Mouse (Mus musculus): Measurements from ENCODE around the gene Nkx2-5. TPM values are rescaled to one million over a fixed set of nuclear protein-coding genes. Genes with fewer than 3 reads are reported as not detected.

The Nkx2-5 gene
- polyA plus RNA-seq, 1 experiment from 2014 or later, result not detected

GRCm38 (mm10) chr17:26868756-26869155 is 23.9 kb upstream of the Nkx2-5 start:
- WGBS (ENCODE audit: missing documents), result 44% methylated on average over 5 of the region's 5 CpGs
- no peaks in the 10 kb centered on the region for H3K79me2 ChIP-seq (ENCODE audit: inconsistent target)

GRCm38 (mm10) chr17:26865156-26865555 is 20.3 kb upstream of the Nkx2-5 start:
- WGBS (ENCODE audit: missing documents), result 83% methylated on average over 6 of the region's 6 CpGs
- no peaks in the 10 kb centered on the region for H3K79me2 ChIP-seq (ENCODE audit: inconsistent target)
- H3K4me3 ChIP-seq (ENCODE audit: inconsistent target), result no peak overlapping the region
- H3K27ac ChIP-seq, result no peak overlapping the region
- no peaks in the 10 kb centered on the region for H3K36me3 ChIP-seq (ENCODE audit: inconsistent target)

More at GRCm38 (mm10) chr17:26868756-26869155, 23.9 kb upstream of the Nkx2-5 start:
- Histone ChIP-seq H3K27ac (no peak overlapping the region), H3K4me3 (ENCODE audit: inconsistent target) (no peak overlapping the region), H3K36me3 (ENCODE audit: inconsistent target) (no peaks in the 10 kb centered on the region)

GRCm38 (mm10) chr17:26864343-26864742 is 19.5 kb upstream of the Nkx2-5 start:
- Histone ChIP-seq H3K36me3 (ENCODE audit: inconsistent target) (no peaks in the 10 kb centered on the region), H3K79me2 (ENCODE audit: inconsistent target) (no peaks in the 10 kb centered on the region), H3K27ac (no peak overlapping the region), H3K4me3 (ENCODE audit: inconsistent target) (no peak overlapping the region)
- WGBS (ENCODE audit: missing documents), result 26% methylated on average over 5 of the region's 5 CpGs

- WGBS (ENCODE audit: missing documents), result 60% methylated on average over 4 of the region's 4 CpGs
- Histone ChIP-seq H3K36me3 (ENCODE audit: inconsistent target) (no peaks in the 10 kb centered on the region), H3K79me2 (ENCODE audit: inconsistent target) (no peaks in the 10 kb centered on the region), H3K4me3 (ENCODE audit: inconsistent target) (no peak overlapping the region), H3K27ac (no peak overlapping the region)
Measured at GRCm38 (mm10) chr17:26861793-26862192, 17.0 kb upstream of the Nkx2-5 start.

- Histone ChIP-seq H3K4me3 (ENCODE audit: inconsistent target) (no peak overlapping the region), H3K27ac (no peak overlapping the region), H3K36me3 (ENCODE audit: inconsistent target) (no peaks in the 10 kb centered on the region), H3K79me2 (ENCODE audit: inconsistent target) (no peaks in the 10 kb centered on the region)
- 30% methylated on average over 6 of the region's 6 CpGs for WGBS (ENCODE audit: missing documents)
Measured at GRCm38 (mm10) chr17:26861383-26861782, 16.6 kb upstream of the Nkx2-5 start.

- Histone ChIP-seq H3K79me2 (ENCODE audit: inconsistent target) (no peaks in the 10 kb centered on the region), H3K36me3 (ENCODE audit: inconsistent target) (no peaks in the 10 kb centered on the region), H3K27ac (no peak overlapping the region), H3K4me3 (ENCODE audit: inconsistent target) (no peak overlapping the region)
- WGBS (ENCODE audit: missing documents), result 20% methylated on average over 4 of the region's 4 CpGs
Measured at GRCm38 (mm10) chr17:26860906-26861305, 16.1 kb upstream of the Nkx2-5 start.

GRCm38 (mm10) chr17:26852262-26852661 is 7.5 kb upstream of the Nkx2-5 start:
- Histone ChIP-seq H3K4me3 (ENCODE audit: inconsistent target) (no peak overlapping the region), H3K79me2 (ENCODE audit: inconsistent target) (no peaks in the 10 kb centered on the region), H3K27ac (no peak overlapping the region), H3K36me3 (ENCODE audit: inconsistent target) (no peaks in the 10 kb centered on the region)
- WGBS (ENCODE audit: missing documents), result 11% methylated on average over 4 of the region's 4 CpGs

- Histone ChIP-seq H3K4me3 (ENCODE audit: inconsistent target) (no peak overlapping the region), H3K27ac (no peak overlapping the region), H3K36me3 (ENCODE audit: inconsistent target) (no peaks in the 10 kb centered on the region), H3K79me2 (ENCODE audit: inconsistent target) (no peaks in the 10 kb centered on the region)
- 35% methylated on average over 8 of the region's 8 CpGs for WGBS (ENCODE audit: missing documents)
Measured at GRCm38 (mm10) chr17:26851136-26851460, 6.3 kb upstream of the Nkx2-5 start.

GRCm38 (mm10) chr17:26850358-26851135 is 5.7 kb upstream of the Nkx2-5 start:
- no peak overlapping the region for H3K27ac ChIP-seq
- H3K4me3 ChIP-seq (ENCODE audit: inconsistent target), result no peak overlapping the region
- no peaks in the 10 kb centered on the region for H3K79me2 ChIP-seq (ENCODE audit: inconsistent target)
- no peaks in the 10 kb centered on the region for H3K36me3 ChIP-seq (ENCODE audit: inconsistent target)
- WGBS (ENCODE audit: missing documents), result 3% methylated on average over 47 of the region's 48 CpGs

GRCm38 (mm10) chr17:26849746-26850357 is 5.0 kb upstream of the Nkx2-5 start:
- Histone ChIP-seq H3K79me2 (ENCODE audit: inconsistent target) (no peaks in the 10 kb centered on the region), H3K4me3 (ENCODE audit: inconsistent target) (no peak overlapping the region), H3K36me3 (ENCODE audit: inconsistent target) (no peaks in the 10 kb centered on the region), H3K27ac (no peak overlapping the region)
- 2% methylated on average over 43 of the region's 44 CpGs for WGBS (ENCODE audit: missing documents)

GRCm38 (mm10) chr17:26849106-26849745 is 4.4 kb upstream of the Nkx2-5 start:
- WGBS (ENCODE audit: missing documents), result 10% methylated on average over 19 of the region's 19 CpGs
- Histone ChIP-seq H3K79me2 (ENCODE audit: inconsistent target) (no peaks in the 10 kb centered on the region), H3K4me3 (ENCODE audit: inconsistent target) (no peak overlapping the region), H3K36me3 (ENCODE audit: inconsistent target) (no peaks in the 10 kb centered on the region), H3K27ac (no peak overlapping the region)

GRCm38 (mm10) chr17:26848236-26848635 is 3.4 kb upstream of the Nkx2-5 start:
- H3K27ac ChIP-seq, result no peak overlapping the region

GRCm38 (mm10) chr17:26847801-26848200 is 3.0 kb upstream of the Nkx2-5 start:
- Histone ChIP-seq H3K4me3 (ENCODE audit: inconsistent target) (no peak overlapping the region), H3K36me3 (ENCODE audit: inconsistent target) (no peaks in the 10 kb centered on the region), H3K27ac (no peak overlapping the region), H3K79me2 (ENCODE audit: inconsistent target) (no peaks in the 10 kb centered on the region)
- 6% methylated on average over 5 of the region's 5 CpGs for WGBS (ENCODE audit: missing documents)

More at GRCm38 (mm10) chr17:26848236-26848635, 3.4 kb upstream of the Nkx2-5 start:
- no peaks in the 10 kb centered on the region for H3K79me2 ChIP-seq (ENCODE audit: inconsistent target)
- no peak overlapping the region for H3K4me3 ChIP-seq (ENCODE audit: inconsistent target)
- 15% methylated on average over 6 of the region's 6 CpGs for WGBS (ENCODE audit: missing documents)
- H3K36me3 ChIP-seq (ENCODE audit: inconsistent target), result no peaks in the 10 kb centered on the region

- Histone ChIP-seq H3K36me3 (ENCODE audit: inconsistent target) (no peaks in the 10 kb centered on the region), H3K27ac (no peak overlapping the region), H3K4me3 (ENCODE audit: inconsistent target) (no peak overlapping the region), H3K79me2 (ENCODE audit: inconsistent target) (no peaks in the 10 kb centered on the region)
- 25% methylated on average over 8 of the region's 8 CpGs for WGBS (ENCODE audit: missing documents)
Measured at GRCm38 (mm10) chr17:26846411-26846810, 1.6 kb upstream of the Nkx2-5 start.

Data from macrophage (primary cell).